Mouse (Mus musculus): ENCODE results near the gene Hsf2.
"Not testable (repeated sequence)": the region's sequence is repeated elsewhere in the genome, so short reads cannot be mapped to it uniquely, and the experiment has no call there.

Hsf2 gene

DNA sequence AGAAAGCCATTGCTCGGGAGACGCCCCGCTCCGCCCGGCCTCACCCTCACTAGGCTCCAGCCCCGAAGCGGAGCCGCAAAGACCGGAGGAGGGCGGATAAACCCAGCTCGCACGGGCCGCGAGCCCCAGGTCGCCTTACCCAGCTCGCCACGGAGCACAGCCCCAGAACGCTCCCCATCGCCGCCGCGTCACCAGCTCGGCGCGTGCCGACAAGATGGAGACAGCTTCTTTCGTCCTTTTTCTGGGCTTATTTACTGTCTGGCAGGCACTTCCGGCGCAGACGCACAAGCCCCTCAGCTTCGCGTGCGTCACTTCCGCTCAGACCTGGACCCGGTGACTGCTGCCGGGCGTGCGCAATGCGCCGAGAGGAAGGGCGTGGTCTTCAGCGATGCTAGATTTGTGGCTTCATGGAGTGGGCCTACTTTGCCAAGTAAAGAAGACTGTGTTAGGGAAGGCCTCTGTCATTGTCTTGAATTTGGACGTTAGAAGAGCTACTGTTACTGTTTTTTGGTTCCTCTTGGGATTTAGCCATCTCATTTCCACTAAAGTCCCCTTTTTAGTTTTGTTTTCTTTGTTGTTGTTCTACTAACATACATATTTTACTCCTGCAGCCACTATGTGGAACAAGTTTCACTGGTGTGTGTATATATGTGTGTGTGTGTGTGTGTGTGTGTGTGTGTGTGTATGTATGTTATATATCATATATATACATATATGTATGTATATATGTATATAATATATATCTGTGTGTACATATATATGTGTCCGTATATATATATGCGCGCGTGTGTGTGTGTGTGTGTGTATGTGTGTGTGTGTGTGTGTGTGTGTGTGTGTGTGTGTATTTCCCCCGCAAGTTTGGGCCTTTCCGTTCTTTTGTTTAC lies 46.3 kb downstream of the Hsf2 start, which contains the start of gene Serinc1:
Gene Serinc1, minus strand, starts transcription at position 313 of the 884 bp plus-strand sequence.
- peak; percentile 94 for DNase-seq

- DNase-seq, result not testable (repeated sequence)
These were observed 57.7 kb downstream of the Hsf2 start for GRCm38 (mm10) chr10:57543890-57544289.

- no peak for DNase-seq
These were observed 63.4 kb downstream of the Hsf2 start for GRCm38 (mm10) chr10:57549631-57550030.

GRCm38 (mm10) chr10:57553719-57554118 lies 67.5 kb downstream of the Hsf2 start:
- DNase-seq, result no peak

DNA sequence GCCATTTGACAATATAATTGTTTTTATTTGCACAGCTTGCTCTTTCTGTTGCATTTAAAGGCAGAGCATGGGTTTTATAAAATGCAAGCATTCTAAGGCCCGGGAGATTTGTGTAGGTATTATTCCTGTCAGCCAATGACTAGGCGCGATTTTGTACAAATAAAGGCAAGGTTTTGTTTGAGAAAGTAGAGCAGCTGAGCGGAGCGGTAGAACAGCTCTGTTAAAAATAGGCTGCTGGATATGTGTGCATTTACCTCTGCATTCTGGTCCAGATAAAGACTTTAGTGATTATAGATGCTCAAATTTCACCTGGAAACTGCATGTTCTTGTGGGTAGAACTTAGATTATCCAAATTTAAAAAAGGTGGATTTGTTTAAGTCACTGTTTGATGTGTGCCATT lies 71.4 kb downstream of the Hsf2 start:
- DNase-seq, result no peak
